Mouse (Mus musculus) CD4-positive, CD25-positive, alpha-beta regulatory T cell, adult 2 months (primary cell): ENCODE measurements at regions not wholly inside any gene's neighbourhood (a gene's known extent, or its start where the extent isn't known, plus 50 kb on each side); places are given as distances from the start of the nearest gene placed in this dataset.

ENCODE experiments used
- DNase-seq: peaks from one replicate; pipeline ENCODE4 v3.0.0-alpha.2; 2012; ENCODE audit warnings: low read depth, low spot score

GRCm38 (mm10) chr14:105717821-105718220, 178.8 kb downstream of the Spry2 start:
- no peak for DNase-seq

GRCm38 (mm10) chr14:105708691-105709090, 187.9 kb downstream of the Spry2 start:
- DNase-seq: no peak

GRCm38 (mm10) chr14:105706756-105707155, 189.9 kb downstream of the Spry2 start:
- DNase-seq: no peak

GRCm38 (mm10) chr14:105698616-105699015, 198.0 kb downstream of the Spry2 start:
- no peak for DNase-seq

- no peak for DNase-seq
Measured at GRCm38 (mm10) chr14:105698086-105698485, 198.5 kb downstream of the Spry2 start.

- DNase-seq: no peak
Measured at GRCm38 (mm10) chr14:105697398-105697797, 199.2 kb downstream of the Spry2 start.

GRCm38 (mm10) chr14:105694969-105695368, 201.7 kb downstream of the Spry2 start:
- DNase-seq: no peak

- no peak for DNase-seq
Measured at GRCm38 (mm10) chr14:105693713-105694112, 202.9 kb downstream of the Spry2 start.

GRCm38 (mm10) chr14:105684826-105685465, 211.7 kb downstream of the Spry2 start:
- no peak for DNase-seq

GRCm38 (mm10) chr14:105684329-105684728, 212.3 kb downstream of the Spry2 start:
- no peak for DNase-seq

- no peak for DNase-seq
Measured at GRCm38 (mm10) chr14:105676646-105676930, 220.0 kb downstream of the Spry2 start.

GRCm38 (mm10) chr14:105675801-105676645, 220.6 kb downstream of the Spry2 start:
- no peak for DNase-seq

- no peak for DNase-seq
Measured at GRCm38 (mm10) chr14:105675006-105675405, 221.6 kb downstream of the Spry2 start.

- no peak for DNase-seq
Measured at GRCm38 (mm10) chr14:105668969-105669368, 227.7 kb downstream of the Spry2 start.

GRCm38 (mm10) chr14:105664671-105665198, 231.9 kb downstream of the Spry2 start:
- no peak for DNase-seq

GRCm38 (mm10) chr14:105663472-105663871, 233.1 kb downstream of the Spry2 start:
- no peak for DNase-seq

- no peak for DNase-seq
Measured at GRCm38 (mm10) chr14:105662839-105663238, 233.8 kb downstream of the Spry2 start.

- DNase-seq: no peak
Measured at GRCm38 (mm10) chr14:105658316-105658715, 238.3 kb downstream of the Spry2 start.

- no peak for DNase-seq
Measured at GRCm38 (mm10) chr14:105647166-105647565, 249.5 kb downstream of the Spry2 start.

- no peak for DNase-seq
Measured at GRCm38 (mm10) chr14:105644428-105644827, 252.2 kb downstream of the Spry2 start.

GRCm38 (mm10) chr14:105643285-105643957, 253.2 kb downstream of the Spry2 start:
- DNase-seq: no peak

GRCm38 (mm10) chr14:105632335-105632734, 264.3 kb downstream of the Spry2 start:
- no peak for DNase-seq
